Mouse (Mus musculus): ENCODE data around the gene Ttll5.

- TF ChIP-seq CTCF (IDR thresholded peaks at IDR 0.05; ENCODE audit: extremely low read depth, insufficient read depth, insufficient read length, insufficient replicate concordance) (no peak), POLR2A (IDR thresholded peaks at IDR 0.05; ENCODE audit: low read depth, low read length) (no peak)
These were observed 234.9 kb downstream of the Ttll5 start for GRCm38 (mm10) chr12:86059341-86059740.

Measured in spleen, adult 2 months (tissue).